Mouse (Mus musculus): ENCODE measurements around the gene Tecta. TPM values are rescaled to one million over a fixed set of nuclear protein-coding genes. Genes with fewer than 3 reads are reported as not detected.

Gene Tecta
- polyA plus RNA-seq, 1 experiment from 2014 or later, result 0.04 TPM

DNA sequence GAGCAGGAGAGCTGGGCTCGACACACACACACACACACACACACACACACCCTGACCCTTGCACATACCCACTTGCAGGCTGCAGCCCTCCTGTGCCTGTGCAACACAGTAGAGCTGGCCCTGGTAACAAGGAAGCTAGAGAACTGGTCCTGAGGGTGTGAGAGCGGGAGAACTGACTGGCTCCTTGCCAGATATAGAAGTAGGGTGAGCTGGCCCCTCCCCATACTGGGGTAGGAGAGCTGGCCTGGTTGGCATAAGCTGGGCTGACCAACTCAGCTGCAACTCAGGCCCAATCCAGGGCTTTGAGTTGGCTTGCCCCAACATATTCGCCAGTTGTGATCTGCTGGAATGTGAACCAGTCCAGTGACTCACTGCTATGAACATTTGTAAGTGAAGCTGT is 83.9 kb downstream of the Tecta start:
- Histone ChIP-seq H3K4me3 (ENCODE audit: low read length) (no peak overlapping the region), H3K4me1 (replicated peaks; ENCODE audit: control insufficient read depth, insufficient read depth, low read length) (no peaks in the 10 kb centered on the region), H3K27ac (ENCODE audit: low read length) (no peak overlapping the region), H3K27me3 (ENCODE audit: control insufficient read depth, insufficient read depth, low read depth, low read length) (no peaks in the 10 kb centered on the region), H3K4me2 (ENCODE audit: low read depth, low read length) (no peak overlapping the region), H3K9me3 (ENCODE audit: control insufficient read depth, low read length) (no peaks in the 10 kb centered on the region), H3K9ac (ENCODE audit: low read length) (no peak overlapping the region), H3K36me3 (ENCODE audit: control insufficient read depth, insufficient read depth, low read length) (no peaks in the 10 kb centered on the region)
- WGBS, result 52% methylated on average over 3 of the region's 3 CpGs
- peak; percentile 77 for ATAC-seq (ENCODE audit: low read depth)

DNA sequence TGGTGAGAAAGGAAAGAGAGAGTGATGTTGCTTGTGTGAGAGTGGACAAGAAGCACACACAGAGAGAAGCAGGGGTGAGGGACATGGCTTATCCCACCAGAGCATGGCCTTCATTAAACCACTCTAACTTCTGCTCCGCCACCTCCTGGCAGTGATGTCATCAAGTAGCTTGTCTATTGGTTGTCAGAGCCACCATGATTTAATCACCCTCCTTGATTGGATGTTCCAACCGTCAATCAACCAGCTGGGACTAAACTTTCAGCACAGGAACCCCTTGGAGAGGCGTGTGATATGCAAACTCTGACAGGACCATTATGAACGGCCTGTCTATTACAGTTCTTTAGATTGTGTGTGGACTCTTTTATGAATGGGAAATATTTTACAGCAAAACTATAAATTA is 84.8 kb downstream of the Tecta start:
- WGBS, result 57% methylated on average over 4 of the region's 4 CpGs
- Histone ChIP-seq H3K4me2 (ENCODE audit: low read depth, low read length) (no peak overlapping the region), H3K9me3 (ENCODE audit: control insufficient read depth, low read length) (no peaks in the 10 kb centered on the region), H3K4me1 (replicated peaks; ENCODE audit: control insufficient read depth, insufficient read depth, low read length) (no peaks in the 10 kb centered on the region), H3K27me3 (ENCODE audit: control insufficient read depth, insufficient read depth, low read depth, low read length) (no peaks in the 10 kb centered on the region), H3K4me3 (ENCODE audit: low read length) (no peak overlapping the region), H3K27ac (ENCODE audit: low read length) (no peak overlapping the region), H3K9ac (ENCODE audit: low read length) (no peak overlapping the region), H3K36me3 (ENCODE audit: control insufficient read depth, insufficient read depth, low read length) (no peaks in the 10 kb centered on the region)
- no peak for ATAC-seq (ENCODE audit: low read depth)

DNA sequence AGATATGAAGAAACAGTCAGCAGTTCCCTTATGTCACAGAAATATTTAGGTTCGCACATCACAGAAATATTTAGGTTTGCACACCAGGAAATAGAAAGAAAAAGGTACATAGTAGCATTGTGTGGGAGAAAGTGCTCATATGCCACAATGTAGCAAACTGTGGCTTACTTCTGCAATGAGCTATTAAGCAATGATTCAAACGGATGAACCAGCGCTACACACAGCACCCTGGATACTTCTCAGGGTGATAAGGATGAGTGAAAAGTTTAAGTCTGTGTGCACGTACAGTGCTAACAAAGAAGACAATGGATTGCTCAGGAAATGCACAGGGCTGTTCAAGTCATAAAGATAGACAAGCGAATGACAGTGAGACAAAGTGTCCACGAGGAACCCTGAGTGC is 85.3 kb downstream of the Tecta start:
- no peak overlapping the region for H3K4me3 ChIP-seq (ENCODE audit: low read length)
- no peak for ATAC-seq (ENCODE audit: low read depth)
- H3K27me3 ChIP-seq (ENCODE audit: control insufficient read depth, insufficient read depth, low read depth, low read length), result no peaks in the 10 kb centered on the region
- H3K36me3 ChIP-seq (ENCODE audit: control insufficient read depth, insufficient read depth, low read length), result no peaks in the 10 kb centered on the region
- H3K4me2 ChIP-seq (ENCODE audit: low read depth, low read length), result no peak overlapping the region
- H3K27ac ChIP-seq (ENCODE audit: low read length), result no peak overlapping the region
- no peak overlapping the region for H3K9ac ChIP-seq (ENCODE audit: low read length)
- no peaks in the 10 kb centered on the region for H3K4me1 ChIP-seq (replicated peaks; ENCODE audit: control insufficient read depth, insufficient read depth, low read length)
- 72% methylated on average over 6 of the region's 6 CpGs for WGBS
- no peaks in the 10 kb centered on the region for H3K9me3 ChIP-seq (ENCODE audit: control insufficient read depth, low read length)

DNA sequence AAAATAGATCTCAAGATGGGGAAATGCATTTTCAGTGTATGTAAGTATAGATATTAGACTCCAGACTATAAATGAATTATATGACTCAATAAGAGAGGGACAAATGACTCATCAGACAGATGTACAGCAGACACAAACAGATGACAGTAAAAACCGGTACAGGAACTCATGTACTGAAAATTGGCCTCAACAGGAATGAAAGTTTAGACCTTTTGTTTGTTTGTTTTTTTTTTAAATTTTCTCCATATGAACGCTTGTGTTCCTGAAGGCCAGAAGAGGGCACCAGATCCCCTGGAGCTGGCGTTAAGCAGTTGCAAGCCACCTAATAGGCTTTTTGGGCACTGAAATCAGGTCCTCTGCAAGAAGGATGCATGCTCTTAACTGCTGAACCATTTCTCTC is 85.9 kb downstream of the Tecta start:
- Histone ChIP-seq H3K4me2 (ENCODE audit: low read depth, low read length) (no peak overlapping the region), H3K4me1 (replicated peaks; ENCODE audit: control insufficient read depth, insufficient read depth, low read length) (no peaks in the 10 kb centered on the region), H3K36me3 (ENCODE audit: control insufficient read depth, insufficient read depth, low read length) (no peaks in the 10 kb centered on the region), H3K27me3 (ENCODE audit: control insufficient read depth, insufficient read depth, low read depth, low read length) (no peaks in the 10 kb centered on the region), H3K4me3 (ENCODE audit: low read length) (no peak overlapping the region), H3K9me3 (ENCODE audit: control insufficient read depth, low read length) (no peaks in the 10 kb centered on the region), H3K9ac (ENCODE audit: low read length) (no peak overlapping the region), H3K27ac (ENCODE audit: low read length) (no peak overlapping the region)
- 14% methylated on average over 3 of the region's 3 CpGs for WGBS
- no peak for ATAC-seq (ENCODE audit: low read depth)

DNA sequence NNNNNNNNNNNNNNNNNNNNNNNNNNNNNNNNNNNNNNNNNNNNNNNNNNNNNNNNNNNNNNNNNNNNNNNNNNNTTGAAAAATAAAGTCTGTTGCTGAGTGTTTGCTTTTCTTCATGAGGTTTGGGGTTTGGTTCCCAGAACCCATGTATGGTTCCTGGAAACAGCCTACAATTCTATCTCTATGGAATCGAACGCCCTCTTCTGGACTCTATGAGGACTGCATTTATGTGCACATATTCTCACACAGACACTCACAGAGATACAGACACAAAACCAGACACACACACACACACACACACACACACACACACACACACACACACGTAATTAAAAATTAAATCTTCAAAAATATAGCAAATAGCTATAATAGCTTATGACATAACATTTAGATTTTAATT is 88.4 kb downstream of the Tecta start:
- 82% methylated on average over 3 of the region's 3 CpGs for WGBS
- H3K9ac ChIP-seq (ENCODE audit: low read length), result no peak overlapping the region
- H3K27me3 ChIP-seq (ENCODE audit: control insufficient read depth, insufficient read depth, low read depth, low read length), result no peaks in the 10 kb centered on the region
- no peaks in the 10 kb centered on the region for H3K9me3 ChIP-seq (ENCODE audit: control insufficient read depth, low read length)
- ATAC-seq (ENCODE audit: low read depth), result no peak
- no peaks in the 10 kb centered on the region for H3K4me1 ChIP-seq (replicated peaks; ENCODE audit: control insufficient read depth, insufficient read depth, low read length)
- no peak overlapping the region for H3K4me2 ChIP-seq (ENCODE audit: low read depth, low read length)
- H3K4me3 ChIP-seq (ENCODE audit: low read length), result no peak overlapping the region
- no peaks in the 10 kb centered on the region for H3K36me3 ChIP-seq (ENCODE audit: control insufficient read depth, insufficient read depth, low read length)
- no peak overlapping the region for H3K27ac ChIP-seq (ENCODE audit: low read length)

DNA sequence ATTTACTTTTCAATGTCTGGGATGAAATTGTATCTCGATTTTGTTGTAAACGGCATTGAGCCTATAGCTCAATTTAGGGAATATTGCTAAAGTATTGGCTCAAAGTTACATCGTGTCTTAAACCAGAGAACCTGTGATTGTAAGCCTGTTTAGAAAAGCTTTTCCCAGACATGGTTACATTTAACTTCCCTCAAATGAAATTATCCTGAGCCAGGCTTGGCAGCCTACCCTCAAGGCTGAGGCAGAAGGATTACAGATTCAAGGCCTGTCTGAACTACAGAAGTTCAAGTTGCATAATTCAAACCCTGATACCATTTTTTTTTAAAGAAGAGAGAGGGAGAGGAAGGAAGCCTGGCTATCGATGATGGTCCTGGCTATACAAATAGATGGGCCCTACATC is 95.8 kb downstream of the Tecta start:
- Histone ChIP-seq H3K27me3 (ENCODE audit: control insufficient read depth, insufficient read depth, low read depth, low read length) (no peaks in the 10 kb centered on the region), H3K4me3 (ENCODE audit: low read length) (no peak overlapping the region), H3K9me3 (ENCODE audit: control insufficient read depth, low read length) (no peaks in the 10 kb centered on the region), H3K4me2 (ENCODE audit: low read depth, low read length) (no peak overlapping the region), H3K9ac (ENCODE audit: low read length) (no peak overlapping the region), H3K27ac (ENCODE audit: low read length) (no peak overlapping the region), H3K4me1 (replicated peaks; ENCODE audit: control insufficient read depth, insufficient read depth, low read length) (no peaks in the 10 kb centered on the region), H3K36me3 (ENCODE audit: control insufficient read depth, insufficient read depth, low read length) (no peaks in the 10 kb centered on the region)
- ATAC-seq (ENCODE audit: low read depth), result no peak
- 81% methylated on average over 4 of the region's 4 CpGs for WGBS

DNA sequence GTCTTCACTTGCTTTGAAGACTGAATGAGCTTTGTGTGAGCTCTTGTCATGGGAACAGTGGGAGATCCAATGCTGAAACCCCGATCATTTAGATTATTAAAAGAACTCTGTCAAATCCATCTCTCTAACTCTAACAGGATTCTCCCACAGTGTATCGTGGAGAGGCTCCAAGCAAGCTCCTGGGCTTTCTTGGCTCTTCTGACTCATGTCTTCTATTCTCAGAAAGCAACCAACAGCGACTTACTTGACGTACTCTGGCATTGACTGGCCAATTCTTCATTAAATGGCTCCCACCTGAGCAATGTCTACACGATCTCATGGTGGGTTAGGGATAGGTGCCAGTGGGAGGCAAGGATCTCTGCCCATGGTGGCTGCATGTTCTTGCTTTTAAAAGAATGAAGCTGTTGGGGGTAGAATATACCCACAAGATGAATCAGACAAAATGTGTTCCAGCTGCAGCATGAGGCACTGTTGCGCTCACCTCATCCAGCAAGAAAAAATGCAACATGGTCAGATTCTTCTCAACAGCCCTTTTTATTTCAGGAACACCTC is 98.6 kb downstream of the Tecta start:
- Histone ChIP-seq H3K4me1 (replicated peaks; ENCODE audit: control insufficient read depth, insufficient read depth, low read length) (no peaks in the 10 kb centered on the region), H3K36me3 (ENCODE audit: control insufficient read depth, insufficient read depth, low read length) (no peaks in the 10 kb centered on the region), H3K27ac (ENCODE audit: low read length) (no peak overlapping the region), H3K9ac (ENCODE audit: low read length) (no peak overlapping the region), H3K27me3 (ENCODE audit: control insufficient read depth, insufficient read depth, low read depth, low read length) (no peaks in the 10 kb centered on the region), H3K9me3 (ENCODE audit: control insufficient read depth, low read length) (no peaks in the 10 kb centered on the region), H3K4me3 (ENCODE audit: low read length) (no peak overlapping the region), H3K4me2 (ENCODE audit: low read depth, low read length) (no peak overlapping the region)
- no peak for ATAC-seq (ENCODE audit: low read depth)
- 87% methylated on average over 6 of the region's 6 CpGs for WGBS

DNA sequence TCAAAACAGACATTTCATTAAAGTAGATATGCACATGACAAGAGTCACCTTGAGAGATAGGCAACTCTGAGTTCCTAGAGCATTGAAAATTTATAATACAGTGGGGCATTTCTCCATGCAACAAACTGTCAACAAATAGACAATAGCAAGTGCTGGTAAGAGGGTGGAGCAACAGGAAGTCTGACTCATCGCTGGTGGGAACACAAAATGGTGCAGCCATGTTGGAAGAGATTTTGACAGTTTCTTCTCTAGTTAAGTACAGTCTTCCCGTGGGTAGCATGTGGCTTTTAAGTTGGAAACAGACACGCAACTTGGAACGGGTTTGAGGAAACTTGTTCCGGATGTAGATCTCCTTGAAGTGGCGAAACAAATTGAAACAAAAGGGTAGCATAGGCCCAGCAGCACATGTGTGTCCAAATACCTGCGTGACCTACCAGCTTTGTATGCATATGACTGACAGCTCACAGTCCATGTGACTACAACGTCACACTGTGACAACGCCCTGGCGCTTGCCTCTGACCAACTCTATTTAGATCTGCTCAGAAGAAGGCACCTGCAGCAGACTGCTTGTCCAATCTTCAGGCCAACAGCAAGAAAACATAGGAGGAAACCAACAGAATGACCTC is 103.3 kb downstream of the Tecta start:
- no peak for ATAC-seq (ENCODE audit: low read depth)

DNA sequence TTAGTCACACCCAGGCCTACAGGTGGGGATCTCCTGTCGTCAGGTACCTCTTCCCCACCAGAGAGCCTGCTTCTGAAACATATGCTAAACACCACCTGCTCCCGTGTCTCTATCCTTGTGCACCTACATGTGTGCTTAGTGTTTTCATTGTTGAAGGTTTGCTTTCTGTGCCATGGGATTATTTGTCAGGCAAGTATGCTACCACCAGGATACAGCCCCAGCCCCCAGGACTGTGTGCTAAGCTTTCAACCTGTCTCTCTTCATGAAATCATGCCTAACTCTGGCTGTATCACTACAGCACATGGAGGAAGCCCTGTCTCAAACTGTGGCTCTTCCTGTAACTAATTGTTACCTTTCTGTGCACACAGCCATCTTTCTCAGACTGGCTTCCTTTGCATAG is 105.6 kb downstream of the Tecta start:
- ATAC-seq (ENCODE audit: low read depth), result no peak
- H3K27me3 ChIP-seq (ENCODE audit: control insufficient read depth, insufficient read depth, low read depth, low read length), result no peaks in the 10 kb centered on the region
- no peaks in the 10 kb centered on the region for H3K9me3 ChIP-seq (ENCODE audit: control insufficient read depth, low read length)
- no peak overlapping the region for H3K27ac ChIP-seq (ENCODE audit: low read length)
- H3K4me1 ChIP-seq (replicated peaks; ENCODE audit: control insufficient read depth, insufficient read depth, low read length), result no peaks in the 10 kb centered on the region
- no peaks in the 10 kb centered on the region for H3K36me3 ChIP-seq (ENCODE audit: control insufficient read depth, insufficient read depth, low read length)
- H3K9ac ChIP-seq (ENCODE audit: low read length), result no peak overlapping the region
- WGBS, result 68% methylated on average over 2 of the region's 2 CpGs
- no peak overlapping the region for H3K4me3 ChIP-seq (ENCODE audit: low read length)
- no peak overlapping the region for H3K4me2 ChIP-seq (ENCODE audit: low read depth, low read length)

More for the DNA sequence above, 103.3 kb downstream of the Tecta start:
- WGBS, result 92% methylated on average over 10 of the region's 10 CpGs
- Histone ChIP-seq H3K4me2 (ENCODE audit: low read depth, low read length) (no peak overlapping the region), H3K9me3 (ENCODE audit: control insufficient read depth, low read length) (no peaks in the 10 kb centered on the region), H3K36me3 (ENCODE audit: control insufficient read depth, insufficient read depth, low read length) (no peaks in the 10 kb centered on the region), H3K9ac (ENCODE audit: low read length) (no peak overlapping the region), H3K27me3 (ENCODE audit: control insufficient read depth, insufficient read depth, low read depth, low read length) (no peaks in the 10 kb centered on the region), H3K4me1 (replicated peaks; ENCODE audit: control insufficient read depth, insufficient read depth, low read length) (no peaks in the 10 kb centered on the region), H3K4me3 (ENCODE audit: low read length) (no peak overlapping the region), H3K27ac (ENCODE audit: low read length) (no peak overlapping the region)

DNA sequence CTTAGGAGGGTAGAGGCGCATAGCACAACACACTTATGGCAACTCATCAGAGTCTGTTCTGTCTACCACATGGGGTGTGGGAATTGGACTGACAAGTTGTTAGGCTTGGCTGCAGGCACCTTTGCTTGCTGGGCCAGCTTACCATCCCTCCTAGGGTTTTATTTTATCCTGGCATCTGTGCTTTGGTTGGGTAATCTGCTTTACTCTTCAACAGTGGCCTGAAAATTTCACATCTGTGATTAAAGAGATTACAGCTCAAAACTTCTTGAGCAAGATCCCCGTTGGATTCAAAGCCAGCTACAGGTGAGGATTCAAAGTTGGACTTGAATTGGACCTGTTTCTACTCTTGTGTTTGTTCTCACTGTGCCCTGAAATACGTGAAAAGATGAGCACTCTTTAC is 106.1 kb downstream of the Tecta start:
- Histone ChIP-seq H3K27me3 (ENCODE audit: control insufficient read depth, insufficient read depth, low read depth, low read length) (no peaks in the 10 kb centered on the region), H3K36me3 (ENCODE audit: control insufficient read depth, insufficient read depth, low read length) (no peaks in the 10 kb centered on the region), H3K27ac (ENCODE audit: low read length) (no peak overlapping the region), H3K4me3 (ENCODE audit: low read length) (no peak overlapping the region), H3K4me2 (ENCODE audit: low read depth, low read length) (no peak overlapping the region), H3K4me1 (replicated peaks; ENCODE audit: control insufficient read depth, insufficient read depth, low read length) (no peaks in the 10 kb centered on the region), H3K9me3 (ENCODE audit: control insufficient read depth, low read length) (no peaks in the 10 kb centered on the region), H3K9ac (ENCODE audit: low read length) (no peak overlapping the region)
- no peak for ATAC-seq (ENCODE audit: low read depth)
- WGBS, result 75% methylated on average over 3 of the region's 3 CpGs

All from lung, embryonic 16.5 days (tissue).